Mouse (Mus musculus) embryonic facial prominence, embryonic 11.5 days (tissue): ENCODE data around the gene Olfr1076. TPM values are rescaled to one million over a fixed set of nuclear protein-coding genes. Genes with fewer than 3 reads are reported as not detected.
A peak's percentile ranks its signal among the peaks of the same experiment; 100 is the strongest.
"Not testable (repeated sequence)": the region's sequence is repeated elsewhere in the genome, so short reads cannot be mapped to it uniquely, and the experiment has no call there.

ENCODE experiments used
- ATAC-seq: fragments of 200-750 bp; cut with Nextera tagmentation; replicated peaks from 2 replicates; pipeline ENCODE4 v1.8.0; 2017; ENCODE audit warnings: low read depth; ENCODE audit not compliant: insufficient number of reproducible peaks, low FRiP score, low TSS enrichment
- DNase-seq: peaks from one replicate; pipeline ENCODE4 v3.0.0-alpha.2; 2015; ENCODE audit warnings: low spot score
- H3K27ac ChIP-seq: fragments of 300-500 bp; sonication (generic); replicated peaks from 2 replicates; pipeline ENCODE4 v1.5.1; 2014; ENCODE audit warnings: mild to moderate bottlenecking, low read depth, low read length, control low read depth
- H3K27me3 ChIP-seq: fragments of 300-500 bp; sonication (generic); 2 replicates; pipeline ENCODE4 v1.6.1; 2014; ENCODE audit warnings: mild to moderate bottlenecking, low read length, moderate library complexity, mixed read lengths; ENCODE audit not compliant: control insufficient read depth, insufficient read depth
- H3K36me3 ChIP-seq: fragments of 300-500 bp; sonication (generic); replicated peaks from 2 replicates; pipeline ENCODE4 v1.6.1; 2014; ENCODE audit warnings: low read depth, mild to moderate bottlenecking, low read length, moderate library complexity, mixed read lengths; ENCODE audit not compliant: control insufficient read depth, insufficient read depth
- H3K4me1 ChIP-seq: fragments of 300-500 bp; sonication (generic); 2 replicates; pipeline ENCODE4 v1.6.1; 2014; ENCODE audit warnings: low read length, mixed read lengths; ENCODE audit not compliant: control insufficient read depth, insufficient read depth
- H3K4me2 ChIP-seq: fragments of 300-500 bp; sonication (generic); 2 replicates; pipeline ENCODE4 v1.6.1; 2014; ENCODE audit warnings: low read depth, mild to moderate bottlenecking, control low read depth, low read length, moderate library complexity
- H3K4me3 ChIP-seq: fragments of 300-500 bp; sonication (generic); 2 replicates; pipeline ENCODE4 v1.5.1; 2014; ENCODE audit warnings: low read depth, low read length, control low read depth
- H3K9ac ChIP-seq: fragments of 300-500 bp; sonication (generic); replicated peaks from 2 replicates; pipeline ENCODE4 v1.6.1; 2014; ENCODE audit warnings: mild to moderate bottlenecking, control low read depth, low read length
- H3K9me3 ChIP-seq: fragments of 300-500 bp; sonication (generic); replicated peaks from 2 replicates; pipeline ENCODE4 v1.6.1; 2016; ENCODE audit warnings: mild to moderate bottlenecking, low read length, inconsistent platforms, mixed read lengths; ENCODE audit not compliant: control insufficient read depth
- WGBS: fragments of 180-500 bp; shearing (Covaris S2); extraction: QIAGEN DNeasy Blood & Tissue Kit; methylation state at CpG from one replicate; pipeline ENCODE4 v1.1.7; 2014; 5-methylcytosine and 5-hydroxymethylcytosine counted together
- polyA plus RNA-seq: library from polyadenylated mRNA; unstranded; fragments of >200 nt; fragmentation: Nextera tagmentation; extraction: Ambion mirVana; gene quantifications from 2 replicates; pipeline ENCODE4 v1.2.1, GENCODE M21; 2014

The Olfr1076 gene
- not detected in 2 replicates for polyA plus RNA-seq

DNA sequence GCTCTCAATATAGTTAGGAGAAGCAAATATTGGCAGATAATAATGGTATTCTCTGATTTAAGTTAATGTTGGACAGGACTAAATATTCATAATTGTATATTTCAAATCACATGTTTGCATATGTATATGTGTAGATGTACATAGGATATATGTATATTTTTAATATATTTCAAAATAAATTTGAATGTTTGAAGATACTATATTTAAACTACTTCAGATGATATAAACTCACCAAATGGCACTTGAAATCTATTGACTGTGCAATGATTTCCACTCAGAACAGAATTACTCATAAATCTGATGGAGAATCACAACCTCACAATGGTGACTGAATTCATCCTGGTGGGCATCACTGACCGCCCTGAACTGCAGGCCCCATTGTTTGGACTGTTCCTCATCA lies at the start of gene Olfr1076:
Gene Olfr1076, plus strand, starts transcription at position 301 of the 400 bp plus-strand sequence.
- H3K9ac ChIP-seq, result no peak within 1 kb of the TSS
- no peak for DNase-seq
- no peaks in the 10 kb centered on the region for H3K9me3 ChIP-seq
- H3K27ac ChIP-seq, result no peak within 1 kb of the TSS
- no peak for ATAC-seq
- H3K27me3 ChIP-seq, result no peaks in the 10 kb centered on the region
- no peaks in the 10 kb centered on the region for H3K4me1 ChIP-seq
- 74% methylated on average over 1 of the region's 1 CpGs for WGBS
- no peaks in the 10 kb centered on the region for H3K36me3 ChIP-seq
- no peak within 1 kb of the TSS for H3K4me2 ChIP-seq
- no peak within 1 kb of the TSS for H3K4me3 ChIP-seq

GRCm38 (mm10) chr2:86460434-86460833 lies 47.8 kb upstream of the Olfr1076 start:
- H3K4me3 ChIP-seq, result no peak overlapping the region
- H3K9ac ChIP-seq, result no peak overlapping the region
- 77% methylated on average over 1 of the region's 1 CpGs for WGBS
- no peaks in the 10 kb centered on the region for H3K4me1 ChIP-seq
- ATAC-seq (no peak), DNase-seq (no peak)
- no peaks in the 10 kb centered on the region for H3K9me3 ChIP-seq
- H3K27ac ChIP-seq, result no peak overlapping the region
- H3K27me3 ChIP-seq, result no peaks in the 10 kb centered on the region
- no peak overlapping the region for H3K4me2 ChIP-seq
- no peaks in the 10 kb centered on the region for H3K36me3 ChIP-seq

- WGBS, result 39% methylated on average over 10 of the region's 10 CpGs
- H3K9ac ChIP-seq, result no peak overlapping the region
- no peaks in the 10 kb centered on the region for H3K4me1 ChIP-seq
- H3K4me2 ChIP-seq, result no peak overlapping the region
- H3K4me3 ChIP-seq, result no peak overlapping the region
- H3K9me3 ChIP-seq, result no peaks in the 10 kb centered on the region
- DNase-seq, result peak; percentile 75
- no peaks in the 10 kb centered on the region for H3K36me3 ChIP-seq
- ATAC-seq, result 0 out of 2 replicates have a peak, but pooled peaks have one; percentile 59
- no peaks in the 10 kb centered on the region for H3K27me3 ChIP-seq
- no peak overlapping the region for H3K27ac ChIP-seq
Measured at GRCm38 (mm10) chr2:86464442-86465109, 43.7 kb upstream of the Olfr1076 start.

GRCm38 (mm10) chr2:86487286-86487685 lies 21.0 kb upstream of the Olfr1076 start, which contains the start of gene Olfr228:
Olfr228 (minus strand) TSS chr2:86487386.
- Histone ChIP-seq H3K4me1 (no peaks in the 10 kb centered on the region), H3K27ac (no peak within 1 kb of the TSS), H3K27me3 (no peaks in the 10 kb centered on the region), H3K4me3 (no peak within 1 kb of the TSS), H3K36me3 (no peaks in the 10 kb centered on the region), H3K9ac (no peak within 1 kb of the TSS), H3K9me3 (no peaks in the 10 kb centered on the region), H3K4me2 (no peak within 1 kb of the TSS)
- DNase-seq (no peak), ATAC-seq (no peak)
- 28% methylated on average over 1 of the region's 1 CpGs for WGBS

DNA sequence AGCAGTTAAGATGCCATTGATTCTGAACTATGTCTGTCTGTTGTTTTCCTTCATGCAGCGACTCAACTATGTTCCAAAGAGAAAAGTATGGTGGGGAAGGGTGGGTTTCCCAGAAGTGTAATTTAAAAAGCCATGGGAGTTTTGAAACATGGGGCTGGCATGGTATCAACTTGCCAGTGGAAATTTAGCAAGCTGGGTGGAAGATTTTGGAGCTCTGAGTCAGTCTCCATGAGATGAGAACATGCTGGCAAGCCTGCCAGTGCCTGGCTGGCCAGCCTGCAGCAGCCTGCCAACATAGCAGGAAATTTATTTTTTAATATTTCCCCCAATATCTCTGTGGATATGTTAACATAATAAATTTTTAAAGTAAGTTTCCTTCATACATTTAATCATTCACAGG lies 22.7 kb downstream of the Olfr1076 start:
- H3K27ac ChIP-seq, result no peak overlapping the region
- no peak overlapping the region for H3K4me2 ChIP-seq
- DNase-seq, result no peak
- no peak overlapping the region for H3K4me3 ChIP-seq
- WGBS, result 61% methylated on average over 1 of the region's 1 CpGs
- no peaks in the 10 kb centered on the region for H3K9me3 ChIP-seq
- ATAC-seq, result no peak
- no peaks in the 10 kb centered on the region for H3K36me3 ChIP-seq
- no peaks in the 10 kb centered on the region for H3K27me3 ChIP-seq
- H3K4me1 ChIP-seq, result no peaks in the 10 kb centered on the region
- H3K9ac ChIP-seq, result no peak overlapping the region

- no peak for DNase-seq
- H3K9ac ChIP-seq, result no peak within 1 kb of the TSS
- H3K4me1 ChIP-seq, result no peaks in the 10 kb centered on the region
- no peaks in the 10 kb centered on the region for H3K36me3 ChIP-seq
- no peak within 1 kb of the TSS for H3K27ac ChIP-seq
- no peaks in the 10 kb centered on the region for H3K9me3 ChIP-seq
- ATAC-seq, result no peak
- no peak within 1 kb of the TSS for H3K4me2 ChIP-seq
- H3K27me3 ChIP-seq, result no peaks in the 10 kb centered on the region
- H3K4me3 ChIP-seq, result no peak within 1 kb of the TSS
- WGBS, result 71% methylated on average over 1 of the region's 1 CpGs
Measured at GRCm38 (mm10) chr2:86542380-86542779, 34.1 kb downstream of the Olfr1076 start, which contains the start of gene Olfr1079. Olfr1079 (minus strand) TSS chr2:86542480.

DNA sequence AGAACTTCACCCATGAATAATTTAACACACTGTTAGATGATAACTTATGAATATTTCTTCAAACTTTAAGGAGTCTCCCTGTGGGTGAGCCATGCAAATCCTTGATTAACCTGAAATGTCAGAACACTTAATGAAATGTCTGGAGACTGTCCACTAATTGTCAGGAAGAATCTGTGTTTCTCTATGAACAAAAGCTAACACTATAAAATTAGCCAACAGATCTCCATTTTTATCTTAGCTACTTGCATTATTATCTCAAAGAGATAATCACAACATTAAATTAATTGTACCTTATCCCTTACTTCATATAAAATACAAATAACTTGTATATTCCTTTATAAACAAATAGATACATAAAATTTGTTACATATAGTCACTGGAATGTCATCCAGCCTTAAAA lies 49.9 kb downstream of the Olfr1076 start, which contains the start of gene Olfr1080:
Gene Olfr1080, minus strand, starts transcription at position 101 of the 400 bp plus-strand sequence.
- H3K4me1 ChIP-seq, H3K9ac ChIP-seq, H3K27me3 ChIP-seq, H3K4me3 ChIP-seq, ATAC-seq, DNase-seq, H3K9me3 ChIP-seq, H3K27ac ChIP-seq, H3K36me3 ChIP-seq, H3K4me2 ChIP-seq: not testable (repeated sequence)
